Mouse (Mus musculus) retina, postnatal 1 day (tissue): ENCODE data around the gene Lcn3.
"Not testable (repeated sequence)": the region's sequence is repeated elsewhere in the genome, so short reads cannot be mapped to it uniquely, and the experiment has no call there.

Experiments used
- DNase-seq: peaks from one replicate; pipeline ENCODE4 v3.0.0-alpha.2; 2012

Lcn3 gene

GRCm38 (mm10) chr2:25765269-25765668 lies at the start of gene Lcn3:
Gene Lcn3 (plus strand): TSS chr2:25765569.
- no peak for DNase-seq

GRCm38 (mm10) chr2:25717222-25717621 lies 48.1 kb upstream of the Lcn3 start:
- DNase-seq: no peak

GRCm38 (mm10) chr2:25733199-25733930 lies 32.0 kb upstream of the Lcn3 start:
- DNase-seq: no peak

- DNase-seq: not testable (repeated sequence)
Observed at GRCm38 (mm10) chr2:25736709-25737108, 28.7 kb upstream of the Lcn3 start, which contains the start of gene Obp2b. Gene Obp2b (plus strand): TSS chr2:25737009.

- DNase-seq: no peak
Observed at GRCm38 (mm10) chr2:25741671-25742070, 23.7 kb upstream of the Lcn3 start.

GRCm38 (mm10) chr2:25754201-25754600 lies 11.2 kb upstream of the Lcn3 start:
- DNase-seq: no peak

- no peak for DNase-seq
Observed at GRCm38 (mm10) chr2:25758064-25758625, 7.2 kb upstream of the Lcn3 start.

- no peak for DNase-seq
Observed at GRCm38 (mm10) chr2:25767764-25768163, 2.4 kb downstream of the Lcn3 start.

GRCm38 (mm10) chr2:25773507-25773906 lies 8.1 kb downstream of the Lcn3 start:
- DNase-seq: no peak

- DNase-seq: no peak
Observed at GRCm38 (mm10) chr2:25774640-25775039, 9.3 kb downstream of the Lcn3 start.

GRCm38 (mm10) chr2:25775991-25776390 lies 10.6 kb downstream of the Lcn3 start:
- DNase-seq: no peak

- DNase-seq: no peak
Observed at GRCm38 (mm10) chr2:25776717-25777116, 11.3 kb downstream of the Lcn3 start, which contains the start of gene Lcn11. Gene Lcn11 (plus strand): TSS chr2:25777017.

GRCm38 (mm10) chr2:25779076-25779475 lies 13.7 kb downstream of the Lcn3 start:
- DNase-seq: no peak

- no peak for DNase-seq
Observed at GRCm38 (mm10) chr2:25780921-25781320, 15.6 kb downstream of the Lcn3 start.

- no peak for DNase-seq
Observed at GRCm38 (mm10) chr2:25781957-25782356, 16.6 kb downstream of the Lcn3 start, which contains the start of gene Gm13539. Gene Gm13539 (plus strand): TSS chr2:25782257.

GRCm38 (mm10) chr2:25785573-25786322 lies 20.4 kb downstream of the Lcn3 start:
- no peak for DNase-seq

GRCm38 (mm10) chr2:25789092-25789491 lies 23.7 kb downstream of the Lcn3 start:
- no peak for DNase-seq

GRCm38 (mm10) chr2:25797635-25798034 lies 32.3 kb downstream of the Lcn3 start:
- DNase-seq: no peak

GRCm38 (mm10) chr2:25798065-25798464 lies 32.7 kb downstream of the Lcn3 start:
- no peak for DNase-seq

- DNase-seq: no peak
Observed at GRCm38 (mm10) chr2:25811711-25812110, 46.3 kb downstream of the Lcn3 start.

- no peak for DNase-seq
Observed at GRCm38 (mm10) chr2:25813364-25813763, 48.0 kb downstream of the Lcn3 start.

GRCm38 (mm10) chr2:25815748-25816147 lies 50.4 kb downstream of the Lcn3 start, which contains the start of gene Glt6d1:
Gene Glt6d1 (minus strand): TSS chr2:25815848.
- DNase-seq: not testable (repeated sequence)
